Mouse (Mus musculus) limb, embryonic 13.5 days (tissue): Measurements from ENCODE around the gene Gm9837. TPM values are rescaled to one million over a fixed set of nuclear protein-coding genes. Genes with fewer than 3 reads are reported as not detected.

Experiments
- ATAC-seq: fragments of 200-750 bp; cut with Nextera tagmentation; 2 replicates; pipeline ENCODE4 v1.8.0; 2017; ENCODE audit warnings: low read depth, moderate number of reproducible peaks, moderate TSS enrichment; ENCODE audit not compliant: low FRiP score
- H3K27ac ChIP-seq: fragments of 300-500 bp; sonication (generic); 2 replicates; pipeline ENCODE4 v1.5.1; 2015; ENCODE audit warnings: inconsistent platforms, mild to moderate bottlenecking, moderate library complexity
- H3K27me3 ChIP-seq: fragments of 300-500 bp; sonication (generic); 2 replicates; pipeline ENCODE4 v1.6.1; 2015; ENCODE audit warnings: mild to moderate bottlenecking, inconsistent platforms
- H3K36me3 ChIP-seq: fragments of 300-500 bp; sonication (generic); 2 replicates; pipeline ENCODE4 v1.6.1; 2015; ENCODE audit warnings: inconsistent platforms, mild to moderate bottlenecking, moderate library complexity
- H3K4me1 ChIP-seq: fragments of 300-500 bp; sonication (generic); 2 replicates; pipeline ENCODE4 v1.6.1; 2015; ENCODE audit warnings: inconsistent platforms
- H3K4me2 ChIP-seq: fragments of 300-500 bp; sonication (generic); replicated peaks from 2 replicates; pipeline ENCODE4 v1.6.1; 2015; ENCODE audit warnings: inconsistent platforms, mild to moderate bottlenecking, moderate library complexity
- H3K4me3 ChIP-seq: fragments of 300-500 bp; sonication (generic); 2 replicates; pipeline ENCODE4 v1.5.1; 2015; ENCODE audit warnings: moderate library complexity, mild to moderate bottlenecking, inconsistent platforms
- H3K9ac ChIP-seq: fragments of 300-500 bp; sonication (generic); 2 replicates; pipeline ENCODE4 v1.6.1; 2015; ENCODE audit warnings: mild to moderate bottlenecking, inconsistent platforms
- H3K9me3 ChIP-seq: fragments of 300-500 bp; sonication (generic); 2 replicates; pipeline ENCODE4 v1.6.1; 2016; ENCODE audit warnings: inconsistent platforms
- WGBS: fragments of 180-500 bp; shearing (Covaris S2); methylation state at CpG from one replicate; pipeline ENCODE4 v1.1.7; 2015; 5-methylcytosine and 5-hydroxymethylcytosine counted together
- polyA plus RNA-seq: library from polyadenylated mRNA; unstranded; fragments of >200 nt; fragmentation: Nextera tagmentation; extraction: Ambion mirVana; gene quantifications from 2 replicates; pipeline ENCODE4 v1.2.1, GENCODE M21; 2015

Gm9837 gene
- polyA plus RNA-seq, 1 experiment from 2014 or later = not detected

GRCm38 (mm10) chr11:53503738-53504137, 33.5 kb upstream of the Gm9837 start:
- H3K4me2 ChIP-seq = no peak overlapping the region
- peaks cover 8% of the 10 kb centered on the region for H3K4me1 ChIP-seq
- no peaks in the 10 kb centered on the region for H3K27me3 ChIP-seq
- H3K9me3 ChIP-seq = no peaks in the 10 kb centered on the region
- H3K36me3 ChIP-seq = no peaks in the 10 kb centered on the region
- no peak overlapping the region for H3K9ac ChIP-seq
- 86% methylated on average over 5 of the region's 5 CpGs for WGBS
- no peak overlapping the region for H3K4me3 ChIP-seq
- no peak overlapping the region for H3K27ac ChIP-seq
- no peak for ATAC-seq

- Histone ChIP-seq H3K9me3 (no peaks in the 10 kb centered on the region), H3K36me3 (no peaks in the 10 kb centered on the region), H3K4me1 (peaks cover 6% of the 10 kb centered on the region), H3K27me3 (no peaks in the 10 kb centered on the region), H3K27ac (no peak overlapping the region), H3K4me2 (no peak overlapping the region), H3K9ac (no peak overlapping the region), H3K4me3 (no peak overlapping the region)
- WGBS = 76% methylated on average over 8 of the region's 8 CpGs
- no peak for ATAC-seq
Observed at GRCm38 (mm10) chr11:53502039-53502765, 31.9 kb upstream of the Gm9837 start.

- Histone ChIP-seq H3K4me1 (peaks cover 7% of the 10 kb centered on the region), H3K27ac (no peak overlapping the region), H3K36me3 (no peaks in the 10 kb centered on the region), H3K9ac (no peak overlapping the region), H3K27me3 (no peaks in the 10 kb centered on the region), H3K4me2 (peak overlapping the region; percentile 46), H3K9me3 (no peaks in the 10 kb centered on the region), H3K4me3 (no peak overlapping the region)
- WGBS = 9% methylated on average over 11 of the region's 11 CpGs
- ATAC-seq = peak; percentile 40; the same call in 1 of the 2 replicates
Observed at GRCm38 (mm10) chr11:53500569-53500968, 30.3 kb upstream of the Gm9837 start.

- H3K4me2 ChIP-seq = no peak overlapping the region
- H3K9me3 ChIP-seq = no peaks in the 10 kb centered on the region
- no peak for ATAC-seq
- WGBS = 71% methylated on average over 6 of the region's 6 CpGs
- peaks cover 9% of the 10 kb centered on the region for H3K4me1 ChIP-seq
- no peak overlapping the region for H3K4me3 ChIP-seq
- no peak overlapping the region for H3K27ac ChIP-seq
- no peak overlapping the region for H3K9ac ChIP-seq
- no peaks in the 10 kb centered on the region for H3K27me3 ChIP-seq
- no peaks in the 10 kb centered on the region for H3K36me3 ChIP-seq
Observed at GRCm38 (mm10) chr11:53496946-53497345, 26.7 kb upstream of the Gm9837 start.

GRCm38 (mm10) chr11:53495417-53495816, 25.1 kb upstream of the Gm9837 start:
- ATAC-seq = no peak
- Histone ChIP-seq H3K4me3 (no peak overlapping the region), H3K4me2 (no peak overlapping the region), H3K36me3 (no peaks in the 10 kb centered on the region), H3K27ac (no peak overlapping the region), H3K4me1 (peaks cover 8% of the 10 kb centered on the region), H3K9me3 (no peaks in the 10 kb centered on the region), H3K27me3 (no peaks in the 10 kb centered on the region), H3K9ac (no peak overlapping the region)
- 51% methylated on average over 6 of the region's 6 CpGs for WGBS

GRCm38 (mm10) chr11:53493243-53493955, 23.1 kb upstream of the Gm9837 start:
- no peak overlapping the region for H3K4me2 ChIP-seq
- no peaks in the 10 kb centered on the region for H3K27me3 ChIP-seq
- no peaks in the 10 kb centered on the region for H3K36me3 ChIP-seq
- no peak overlapping the region for H3K27ac ChIP-seq
- H3K4me3 ChIP-seq = no peak overlapping the region
- peaks cover 7% of the 10 kb centered on the region; the same call in 1 of the 2 replicates for H3K4me1 ChIP-seq
- no peak overlapping the region for H3K9ac ChIP-seq
- WGBS = 24% methylated on average over 3 of the region's 3 CpGs
- no peak for ATAC-seq
- no peaks in the 10 kb centered on the region for H3K9me3 ChIP-seq

- Histone ChIP-seq H3K4me3 (no peak overlapping the region), H3K4me1 (peaks cover 12% of the 10 kb centered on the region), H3K27ac (no peak overlapping the region), H3K9ac (no peak overlapping the region), H3K9me3 (no peaks in the 10 kb centered on the region), H3K36me3 (no peaks in the 10 kb centered on the region), H3K4me2 (no peak overlapping the region), H3K27me3 (peaks cover 14% of the 10 kb centered on the region)
- WGBS = 39% methylated on average over 8 of the region's 8 CpGs
- no peak for ATAC-seq
Observed at GRCm38 (mm10) chr11:53491954-53492401, 21.7 kb upstream of the Gm9837 start.

- no peak for ATAC-seq
- no peaks in the 10 kb centered on the region for H3K9me3 ChIP-seq
- WGBS = 85% methylated on average over 9 of the region's 9 CpGs
- H3K36me3 ChIP-seq = no peaks in the 10 kb centered on the region
- H3K4me1 ChIP-seq = peaks cover 13% of the 10 kb centered on the region
- H3K27ac ChIP-seq = no peak overlapping the region
- H3K9ac ChIP-seq = no peak overlapping the region
- H3K4me3 ChIP-seq = no peak overlapping the region
- H3K27me3 ChIP-seq = peaks cover 29% of the 10 kb centered on the region
- H3K4me2 ChIP-seq = no peak overlapping the region
Observed at GRCm38 (mm10) chr11:53489421-53489820, 19.1 kb upstream of the Gm9837 start.

GRCm38 (mm10) chr11:53489007-53489406, 18.7 kb upstream of the Gm9837 start:
- no peak overlapping the region for H3K27ac ChIP-seq
- peaks cover 13% of the 10 kb centered on the region for H3K4me1 ChIP-seq
- H3K27me3 ChIP-seq = peaks cover 29% of the 10 kb centered on the region
- H3K9ac ChIP-seq = no peak overlapping the region
- no peak overlapping the region for H3K4me2 ChIP-seq
- 96% methylated on average over 5 of the region's 5 CpGs for WGBS
- no peaks in the 10 kb centered on the region for H3K9me3 ChIP-seq
- no peaks in the 10 kb centered on the region for H3K36me3 ChIP-seq
- H3K4me3 ChIP-seq = no peak overlapping the region
- ATAC-seq = no peak

GRCm38 (mm10) chr11:53486822-53487594, 16.7 kb upstream of the Gm9837 start:
- peak overlapping the region; percentile 48 for H3K9ac ChIP-seq
- peak overlapping the region; percentile 33 for H3K4me3 ChIP-seq
- H3K27ac ChIP-seq = no peak overlapping the region
- peaks cover 43% of the 10 kb centered on the region for H3K27me3 ChIP-seq
- H3K36me3 ChIP-seq = no peaks in the 10 kb centered on the region
- ATAC-seq = no peak
- H3K4me1 ChIP-seq = peaks cover 13% of the 10 kb centered on the region
- H3K9me3 ChIP-seq = no peaks in the 10 kb centered on the region
- peak overlapping the region; percentile 64 for H3K4me2 ChIP-seq
- WGBS = 7% methylated on average over 27 of the region's 27 CpGs

GRCm38 (mm10) chr11:53486351-53486750, 16.1 kb upstream of the Gm9837 start:
- Histone ChIP-seq H3K4me2 (no peak overlapping the region), H3K9ac (no peak overlapping the region)
- ATAC-seq = no peak

GRCm38 (mm10) chr11:53485719-53486118, 15.4 kb upstream of the Gm9837 start:
- no peak overlapping the region for H3K9ac ChIP-seq
- no peak overlapping the region for H3K4me3 ChIP-seq
- no peaks in the 10 kb centered on the region for H3K36me3 ChIP-seq
- H3K4me1 ChIP-seq = peaks cover 9% of the 10 kb centered on the region
- no peak for ATAC-seq
- H3K27ac ChIP-seq = no peak overlapping the region
- no peaks in the 10 kb centered on the region for H3K9me3 ChIP-seq
- H3K4me2 ChIP-seq = no peak overlapping the region
- WGBS = 38% methylated on average over 3 of the region's 3 CpGs
- H3K27me3 ChIP-seq = peaks cover 55% of the 10 kb centered on the region

More at GRCm38 (mm10) chr11:53486351-53486750, 16.1 kb upstream of the Gm9837 start:
- Histone ChIP-seq H3K9me3 (no peaks in the 10 kb centered on the region), H3K27ac (no peak overlapping the region), H3K4me3 (no peak overlapping the region), H3K4me1 (peaks cover 9% of the 10 kb centered on the region), H3K36me3 (no peaks in the 10 kb centered on the region), H3K27me3 (peaks cover 49% of the 10 kb centered on the region)
- WGBS = 70% methylated on average over 3 of the region's 3 CpGs
